Mouse (Mus musculus): ENCODE data around the gene Sox12. TPM values are rescaled to one million over a fixed set of nuclear protein-coding genes. Genes with fewer than 3 reads are reported as not detected.
"Not testable (repeated sequence)": the region's sequence is repeated elsewhere in the genome, so short reads cannot be mapped to it uniquely, and the experiment has no call there.

Sox12 gene
- total RNA-seq, 2 experiments from 2014 or later, result 50.9 to 51.1 TPM

- DNase-seq (ENCODE audit: low spot score in 2 of 2), result peak in 1 of 2 experiments; percentile 36
Observed at GRCm38 (mm10) chr2:152360271-152360775, 37.5 kb downstream of the Sox12 start.

DNA sequence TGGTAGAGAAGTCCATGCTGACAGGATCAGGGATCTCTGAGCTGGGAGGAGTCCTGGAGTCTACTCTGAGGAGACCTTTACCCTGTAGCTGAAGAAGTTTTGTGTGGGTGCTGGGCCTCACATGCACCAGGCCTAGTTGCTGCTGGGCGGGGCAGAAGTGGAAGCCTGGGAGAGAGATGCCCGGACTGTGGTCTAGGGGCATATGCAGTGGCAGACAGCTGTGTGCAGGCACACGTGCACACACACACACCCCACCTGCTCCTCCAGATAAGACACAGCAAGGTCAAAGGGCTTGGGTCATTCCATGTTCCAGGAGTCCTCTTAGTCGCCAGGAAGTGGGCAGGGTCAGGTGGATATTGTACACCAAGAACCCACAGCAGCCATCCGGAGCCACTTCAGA lies 38.2 kb downstream of the Sox12 start:
- DNase-seq (ENCODE audit: low spot score in 2 of 2), result no peak

- DNase-seq (ENCODE audit: low spot score in 2 of 2), result not testable (repeated sequence)
Observed at GRCm38 (mm10) chr2:152358977-152359376, 38.9 kb downstream of the Sox12 start.

DNA sequence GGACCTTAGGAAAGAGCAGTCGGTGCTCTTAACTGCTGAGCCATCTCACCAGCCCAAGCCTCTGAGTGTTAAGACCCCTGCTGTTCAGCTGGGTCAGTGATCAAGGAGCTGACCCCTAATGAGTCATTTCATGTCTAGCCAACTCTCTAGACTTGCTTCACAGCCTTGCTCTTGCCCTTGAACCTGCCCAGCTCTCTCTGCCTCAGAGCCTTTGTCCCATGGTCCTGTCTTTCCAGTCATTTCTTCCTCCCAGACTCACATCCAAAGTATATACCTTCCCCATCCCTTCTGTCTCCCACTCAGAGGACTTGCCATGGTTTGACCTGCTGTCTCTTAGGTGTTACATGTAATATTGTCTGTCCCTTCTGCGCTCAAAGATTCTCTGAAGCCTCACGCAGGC lies 40.6 kb downstream of the Sox12 start:
- DNase-seq (ENCODE audit: low spot score in 2 of 2), result no peak

GRCm38 (mm10) chr2:152349842-152350540 lies 47.9 kb downstream of the Sox12 start:
- peak in 1 of 2 experiments; percentile 21 for DNase-seq (ENCODE audit: low spot score in 2 of 2)

GRCm38 (mm10) chr2:152349205-152349604 lies 48.7 kb downstream of the Sox12 start:
- DNase-seq (ENCODE audit: low spot score in 2 of 2), result no peak

DNA sequence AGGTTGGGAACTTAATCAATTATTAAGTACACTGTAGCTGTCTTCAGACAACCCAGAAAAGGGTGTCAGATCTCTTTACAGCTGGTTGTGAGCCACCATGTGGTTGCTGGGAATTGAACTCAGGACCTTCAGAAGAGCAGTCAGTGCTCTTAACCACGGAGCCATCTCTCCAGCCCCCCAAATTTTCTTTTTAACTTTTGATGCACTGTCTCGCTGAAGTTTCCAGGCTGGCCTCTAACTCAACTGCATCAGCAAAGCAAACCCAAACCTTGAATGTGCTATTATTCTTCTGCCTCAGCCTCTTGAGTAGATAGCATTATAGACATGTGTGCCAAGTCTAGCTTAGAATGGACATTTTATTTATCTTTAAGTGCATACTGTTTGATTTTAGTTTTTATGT lies 50.1 kb downstream of the Sox12 start:
- no peak for DNase-seq (ENCODE audit: low spot score in 2 of 2)

- no peak for DNase-seq (ENCODE audit: low spot score in 2 of 2)
Observed at GRCm38 (mm10) chr2:152346776-152347465, 50.9 kb downstream of the Sox12 start.

DNA sequence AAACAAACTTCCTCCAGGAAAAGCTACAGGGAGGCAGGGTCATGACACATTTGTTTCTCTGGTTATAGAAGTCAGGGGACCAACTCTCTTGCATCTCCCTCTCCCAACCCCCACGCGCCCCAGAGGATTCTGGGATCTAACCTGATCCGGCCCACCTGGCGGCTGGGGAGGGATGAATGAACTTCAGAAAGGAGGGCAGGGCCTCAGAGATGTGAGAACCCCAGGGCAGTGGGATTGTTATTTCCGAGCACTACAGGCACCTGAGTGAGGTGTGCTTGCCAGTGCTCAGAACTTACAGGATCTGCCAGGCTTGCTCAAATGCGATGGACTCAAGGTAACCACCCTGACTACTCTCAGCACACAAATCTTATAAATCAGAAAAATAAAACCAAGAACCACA lies 52.5 kb downstream of the Sox12 start:
- DNase-seq (ENCODE audit: low spot score in 2 of 2), result no peak

DNA sequence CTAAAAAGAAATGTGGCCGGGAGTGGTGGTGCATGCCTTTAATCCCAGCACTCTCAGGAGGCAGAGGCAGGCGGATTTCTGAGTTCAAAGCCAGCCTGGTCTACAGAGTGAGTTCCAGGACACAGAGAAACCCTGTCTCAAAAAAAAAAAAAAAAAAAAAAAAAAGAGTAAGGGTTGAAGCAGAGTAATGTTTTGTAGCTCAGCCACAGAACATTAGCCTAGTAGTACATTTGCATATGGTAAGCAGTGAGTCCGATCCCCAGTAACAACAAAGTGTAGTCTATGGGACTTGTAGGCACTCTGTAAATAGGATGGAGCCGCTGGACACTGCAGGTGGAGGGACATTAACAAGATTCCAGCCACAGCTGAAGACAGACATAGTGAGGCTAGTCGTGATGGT lies 53.0 kb downstream of the Sox12 start:
- no peak for DNase-seq (ENCODE audit: low spot score in 2 of 2)

GRCm38 (mm10) chr2:152344361-152344760 lies 53.5 kb downstream of the Sox12 start:
- no peak for DNase-seq (ENCODE audit: low spot score in 2 of 2)

Other genes with a start within 250 kb of the Sox12 start
- 100 to 1,000 TPM; 103 to 106 TPM for gene Csnk2a1, start 171.2 kb downstream of the Sox12 start, total RNA-seq (2021)
- gene Tbc1d20, start 104.2 kb downstream of the Sox12 start, total RNA-seq (2021), result 100 to 1,000 TPM in 1 of 2 experiments, 10 to 100 TPM in 1; 93.0 to 101 TPM
- gene Rbck1, start 65.4 kb downstream of the Sox12 start, total RNA-seq (2021), result 100 to 1,000 TPM; 139 TPM
- gene Trib3, start 54.0 kb downstream of the Sox12 start, total RNA-seq (2021), result 1 to 10 TPM; 4.3 to 4.9 TPM
- gene Nrsn2, start 21.4 kb downstream of the Sox12 start, total RNA-seq (2021), result 1 to 10 TPM; 4.4 to 4.5 TPM
- gene Zcchc3, start 17.0 kb upstream of the Sox12 start, total RNA-seq (2021), result 10 to 100 TPM; 18.5 to 20.2 TPM
- under 1 TPM; 0.37 to 0.56 TPM for gene 6820408C15Rik, start 17.5 kb upstream of the Sox12 start, total RNA-seq (2021)
- not detected for gene Defb23, start 66.6 kb upstream of the Sox12 start, total RNA-seq (2021)
- gene Defb20, start 79.0 kb upstream of the Sox12 start, total RNA-seq (2021), result not detected
- not detected for gene Defb22, start 92.1 kb upstream of the Sox12 start, total RNA-seq (2021)
- not detected for gene Defb26, start 113.6 kb upstream of the Sox12 start, total RNA-seq (2021)
- not detected for gene Defb28, start 120.2 kb upstream of the Sox12 start, total RNA-seq (2021)
- not detected for gene Defb29, start 142.0 kb upstream of the Sox12 start, total RNA-seq (2021)
- not detected for gene Gm17416, start 171.3 kb upstream of the Sox12 start, total RNA-seq (2021)
- gene Defb21, start 174.7 kb upstream of the Sox12 start, total RNA-seq (2021), result not detected
- gene Defb19, start 182.2 kb upstream of the Sox12 start, total RNA-seq (2021), result 10 to 100 TPM in 1 of 2 experiments, 1 to 10 TPM in 1; 8.3 to 10.2 TPM
- gene Defb45, start 201.3 kb upstream of the Sox12 start, total RNA-seq (2021), result not detected
- 1 to 10 TPM; 2.0 to 2.3 TPM for gene Defb36, start 206.3 kb upstream of the Sox12 start, total RNA-seq (2021)
- gene Defb25, start 225.0 kb upstream of the Sox12 start, total RNA-seq (2021), result 1 to 10 TPM; 2.4 to 2.8 TPM
- 10 to 100 TPM; 11.5 to 17.9 TPM for gene Rem1, start 228.9 kb upstream of the Sox12 start, total RNA-seq (2021)